Mouse (Mus musculus) heart, embryonic 11.5 days (tissue): ENCODE measurements around the gene Sel1l3. TPM values are rescaled to one million over a fixed set of nuclear protein-coding genes. Genes with fewer than 3 reads are reported as not detected.

Source experiments
- ATAC-seq: fragments of 200-750 bp; cut with Nextera tagmentation; replicated peaks from 2 replicates; pipeline ENCODE4 v1.8.0; 2017; ENCODE audit warnings: moderate library complexity; ENCODE audit not compliant: insufficient number of reproducible peaks, low FRiP score, low TSS enrichment
- H3K27ac ChIP-seq: fragments of 300-500 bp; sonication (generic); 2 replicates; pipeline ENCODE4 v1.5.1; 2014; ENCODE audit warnings: mild to moderate bottlenecking, low read depth, low read length
- H3K27me3 ChIP-seq: fragments of 300-500 bp; sonication (generic); 2 replicates; pipeline ENCODE4 v1.6.1; 2014; ENCODE audit warnings: mild to moderate bottlenecking, low read length, mixed read lengths; ENCODE audit not compliant: control insufficient read depth, insufficient read depth
- H3K36me3 ChIP-seq: fragments of 300-500 bp; sonication (generic); 2 replicates; pipeline ENCODE4 v1.6.1; 2014; ENCODE audit warnings: mild to moderate bottlenecking, low read length, moderate library complexity, mixed read lengths; ENCODE audit not compliant: control insufficient read depth, insufficient read depth
- H3K4me1 ChIP-seq: fragments of 300-500 bp; sonication (generic); 2 replicates; pipeline ENCODE4 v1.6.1; 2014; ENCODE audit warnings: low read length; ENCODE audit not compliant: control insufficient read depth, insufficient read depth
- H3K4me2 ChIP-seq: fragments of 300-500 bp; sonication (generic); 2 replicates; pipeline ENCODE4 v1.6.1; 2014; ENCODE audit warnings: mild to moderate bottlenecking, moderate library complexity
- H3K4me3 ChIP-seq: fragments of 300-500 bp; sonication (generic); 2 replicates; pipeline ENCODE4 v1.5.1; 2014; ENCODE audit warnings: low read depth, low read length
- H3K9ac ChIP-seq: fragments of 300-500 bp; sonication (generic); 2 replicates; pipeline ENCODE4 v1.6.1; 2014; ENCODE audit warnings: mild to moderate bottlenecking, low read depth, low read length, moderate library complexity
- H3K9me3 ChIP-seq: fragments of 300-500 bp; sonication (generic); replicated peaks from 2 replicates; pipeline ENCODE4 v1.6.1; 2016; ENCODE audit warnings: low read length; ENCODE audit not compliant: control insufficient read depth
- WGBS: fragments of 180-500 bp; shearing (Covaris S2); extraction: QIAGEN DNeasy Blood & Tissue Kit; methylation state at CpG from one replicate; pipeline ENCODE4 v1.1.7; 2014; ENCODE audit not compliant: insufficient replicate concordance; 5-methylcytosine and 5-hydroxymethylcytosine counted together
- polyA plus RNA-seq: library from polyadenylated mRNA; unstranded; fragments of >200 nt; fragmentation: Nextera tagmentation; extraction: Ambion mirVana; gene quantifications from 2 replicates; pipeline ENCODE4 v1.2.1, GENCODE M21; 2014

Sel1l3 gene
- polyA plus RNA-seq, 1 experiment from 2014 or later, result 1.5 TPM

- H3K36me3 ChIP-seq, result no peaks in the 10 kb centered on the region
- H3K4me1 ChIP-seq, result no peaks in the 10 kb centered on the region; the same call in 1 of the 2 replicates
- H3K4me3 ChIP-seq, result no peak overlapping the region
- 42% methylated on average over 8 of the region's 8 CpGs for WGBS
- H3K4me2 ChIP-seq, result no peak overlapping the region
- H3K27ac ChIP-seq, result no peak overlapping the region
- no peak overlapping the region for H3K9ac ChIP-seq
- no peaks in the 10 kb centered on the region for H3K27me3 ChIP-seq
- H3K9me3 ChIP-seq, result peaks cover 3% of the 10 kb centered on the region; the same call in 1 of the 2 replicates
- ATAC-seq, result no peak
These were observed 65.4 kb downstream of the Sel1l3 start for GRCm38 (mm10) chr5:53148160-53148923.

- no peak overlapping the region for H3K9ac ChIP-seq
- no peaks in the 10 kb centered on the region for H3K36me3 ChIP-seq
- 81% methylated on average over 4 of the region's 4 CpGs for WGBS
- no peak overlapping the region for H3K27ac ChIP-seq
- H3K4me3 ChIP-seq, result no peak overlapping the region
- no peaks in the 10 kb centered on the region for H3K27me3 ChIP-seq
- no peak for ATAC-seq
- peaks cover 3% of the 10 kb centered on the region; the same call in 1 of the 2 replicates for H3K9me3 ChIP-seq
- no peaks in the 10 kb centered on the region; the same call in 1 of the 2 replicates for H3K4me1 ChIP-seq
- H3K4me2 ChIP-seq, result no peak overlapping the region
These were observed 66.3 kb downstream of the Sel1l3 start for GRCm38 (mm10) chr5:53147418-53147817.

GRCm38 (mm10) chr5:53146684-53147061 lies 67.1 kb downstream of the Sel1l3 start:
- H3K27ac ChIP-seq, result no peak overlapping the region
- no peaks in the 10 kb centered on the region; the same call in 1 of the 2 replicates for H3K4me1 ChIP-seq
- WGBS, result 53% methylated on average over 4 of the region's 4 CpGs
- H3K9me3 ChIP-seq, result peaks cover 3% of the 10 kb centered on the region; the same call in 1 of the 2 replicates
- no peak overlapping the region for H3K9ac ChIP-seq
- ATAC-seq, result no peak
- H3K4me2 ChIP-seq, result no peak overlapping the region
- H3K27me3 ChIP-seq, result no peaks in the 10 kb centered on the region
- H3K4me3 ChIP-seq, result no peak overlapping the region
- H3K36me3 ChIP-seq, result no peaks in the 10 kb centered on the region

GRCm38 (mm10) chr5:53146049-53146683 lies 67.6 kb downstream of the Sel1l3 start:
- H3K4me2 ChIP-seq, result no peak overlapping the region
- peaks cover 3% of the 10 kb centered on the region; the same call in 1 of the 2 replicates for H3K9me3 ChIP-seq
- no peaks in the 10 kb centered on the region; the same call in 1 of the 2 replicates for H3K4me1 ChIP-seq
- no peak overlapping the region for H3K4me3 ChIP-seq
- no peaks in the 10 kb centered on the region for H3K27me3 ChIP-seq
- no peaks in the 10 kb centered on the region for H3K36me3 ChIP-seq
- ATAC-seq, result no peak
- WGBS, result 71% methylated on average over 10 of the region's 10 CpGs
- H3K27ac ChIP-seq, result no peak overlapping the region
- H3K9ac ChIP-seq, result no peak overlapping the region

GRCm38 (mm10) chr5:53142587-53142986 lies 71.1 kb downstream of the Sel1l3 start:
- H3K36me3 ChIP-seq, result no peaks in the 10 kb centered on the region
- ATAC-seq, result no peak
- H3K27me3 ChIP-seq, result no peaks in the 10 kb centered on the region
- peaks cover 14% of the 10 kb centered on the region; the same call in 1 of the 2 replicates for H3K4me1 ChIP-seq
- WGBS, result 76% methylated on average over 5 of the region's 5 CpGs
- no peak overlapping the region for H3K4me3 ChIP-seq
- no peak overlapping the region for H3K27ac ChIP-seq
- no peak overlapping the region for H3K4me2 ChIP-seq
- H3K9me3 ChIP-seq, result peaks cover 3% of the 10 kb centered on the region; the same call in 1 of the 2 replicates
- no peak overlapping the region for H3K9ac ChIP-seq

GRCm38 (mm10) chr5:53140158-53140927 lies 73.4 kb downstream of the Sel1l3 start:
- Histone ChIP-seq H3K36me3 (no peaks in the 10 kb centered on the region), H3K27me3 (no peaks in the 10 kb centered on the region), H3K9me3 (peaks cover 3% of the 10 kb centered on the region; the same call in 1 of the 2 replicates), H3K27ac (no peak overlapping the region), H3K4me3 (no peak overlapping the region), H3K4me1 (peaks cover 14% of the 10 kb centered on the region; the same call in 1 of the 2 replicates), H3K4me2 (no peak overlapping the region), H3K9ac (no peak overlapping the region)
- 80% methylated on average over 8 of the region's 8 CpGs for WGBS
- no peak for ATAC-seq

GRCm38 (mm10) chr5:53139566-53139965 lies 74.2 kb downstream of the Sel1l3 start:
- WGBS, result 39% methylated on average over 11 of the region's 11 CpGs
- Histone ChIP-seq H3K36me3 (no peaks in the 10 kb centered on the region), H3K27me3 (no peaks in the 10 kb centered on the region), H3K27ac (no peak overlapping the region), H3K9me3 (peaks cover under 1% of the 10 kb centered on the region; the same call in 1 of the 2 replicates), H3K4me1 (peaks cover 14% of the 10 kb centered on the region; the same call in 1 of the 2 replicates), H3K4me2 (peak overlapping the region; percentile 11), H3K4me3 (no peak overlapping the region), H3K9ac (peak overlapping the region; percentile 59)
- ATAC-seq, result no peak

GRCm38 (mm10) chr5:53139140-53139539 lies 74.6 kb downstream of the Sel1l3 start:
- H3K9me3 ChIP-seq, result no peaks in the 10 kb centered on the region
- peak overlapping the region; percentile 59 for H3K9ac ChIP-seq
- no peaks in the 10 kb centered on the region for H3K27me3 ChIP-seq
- H3K27ac ChIP-seq, result no peak overlapping the region
- WGBS, result 10% methylated on average over 4 of the region's 4 CpGs
- no peaks in the 10 kb centered on the region for H3K36me3 ChIP-seq
- ATAC-seq, result no peak
- H3K4me1 ChIP-seq, result peaks cover 14% of the 10 kb centered on the region; the same call in 1 of the 2 replicates
- H3K4me3 ChIP-seq, result no peak overlapping the region
- peak overlapping the region; percentile 11 for H3K4me2 ChIP-seq
